Mouse (Mus musculus) adrenal gland, postnatal 0 days (tissue): ENCODE results near the gene Hinfp. TPM values are rescaled to one million over a fixed set of nuclear protein-coding genes. Genes with fewer than 3 reads are reported as not detected.

Source experiments
- microRNA-seq: library from miRNA; unstranded; fragments of <30 nt; microRNA quantifications from one replicate; pipeline ENCODE4, GENCODE M21; 2016; ENCODE audit warnings: borderline replicate concordance; ENCODE audit not compliant: insufficient number of aligned reads
- polyA plus RNA-seq: library from polyadenylated mRNA; unstranded; fragments of >200 nt; fragmentation: Nextera tagmentation; extraction: Ambion mirVana; gene quantifications from 2 replicates; pipeline ENCODE4 v1.2.1, GENCODE M21; 2015

Hinfp gene
- 9.4 and 11.5 TPM in 2 replicates for polyA plus RNA-seq

GRCm38 (mm10) chr9:44305466-44306079 lies at the start of gene Hinfp:
Gene Hinfp (minus strand): TSS chr9:44305671.

GRCm38 (mm10) chr9:44343781-44344421 lies 38.4 kb upstream of the Hinfp start, which contains the start of gene Hmbs:
Gene Hmbs (minus strand): TSS chr9:44344228.

GRCm38 (mm10) chr9:44334396-44335330 lies 29.2 kb upstream of the Hinfp start, which contains the start of gene H2afx:
Gene H2afx (plus strand): TSS chr9:44334694.

GRCm38 (mm10) chr9:44325768-44326370 lies 20.4 kb upstream of the Hinfp start, which contains the start of gene Dpagt1:
Gene Dpagt1 (plus strand): TSS chr9:44326019.

GRCm38 (mm10) chr9:44319887-44320798 lies 14.7 kb upstream of the Hinfp start, which contains the start of gene C2cd2l:
Gene C2cd2l (minus strand): TSS chr9:44320285.

GRCm38 (mm10) chr9:44288076-44288958 lies 17.2 kb downstream of the Hinfp start, which contains the start of gene Abcg4:
Gene Abcg4 (minus strand): TSS chr9:44288615.

GRCm38 (mm10) chr9:44268432-44268831 lies 37.0 kb downstream of the Hinfp start, which contains the start of gene Nlrx1:
Gene Nlrx1 (minus strand): TSS chr9:44268599.

GRCm38 (mm10) chr9:44251314-44251713 lies 54.2 kb downstream of the Hinfp start, which contains the start of gene Pdzd3:
Gene Pdzd3 (minus strand): TSS chr9:44251471.

Small RNA genes lying within 50 kb of the gene (microRNA-seq; reads per million reads assigned to microRNA genes)
- gene Gm44335 = not detected

Other genes starting within 250 kb of the Hinfp start
- 10.1 and 14.3 TPM in 2 replicates for gene Usp2, start 238.7 kb downstream of the Hinfp start, polyA plus RNA-seq
- gene Mfrp, start 203.9 kb downstream of the Hinfp start, polyA plus RNA-seq = 0.03 and 0.11 TPM in 2 replicates
- 12.8 and 16.9 TPM in 2 replicates for gene C1qtnf5, start 198.4 kb downstream of the Hinfp start, polyA plus RNA-seq
- 0.16 and 0.28 TPM in 2 replicates for gene Gm49380, start 192.2 kb downstream of the Hinfp start, polyA plus RNA-seq
- 22.4 and 35.7 TPM in 2 replicates for gene Rnf26, start 192.2 kb downstream of the Hinfp start, polyA plus RNA-seq
- gene Mcam, start 171.2 kb downstream of the Hinfp start, polyA plus RNA-seq = 27.4 and 36.3 TPM in 2 replicates
- gene Cbl, start 71.6 kb downstream of the Hinfp start, polyA plus RNA-seq = 5.7 and 7.4 TPM in 2 replicates
- 2.3 and 4.2 TPM in 2 replicates for gene Ccdc153, start 65.0 kb downstream of the Hinfp start, polyA plus RNA-seq
- 0.32 and 0.58 TPM in 2 replicates for gene Pdzd3, start 54.2 kb downstream of the Hinfp start, polyA plus RNA-seq
- 14.2 and 22.7 TPM in 2 replicates for gene Nlrx1, start 37.1 kb downstream of the Hinfp start, polyA plus RNA-seq
- gene Abcg4, start 17.1 kb downstream of the Hinfp start, polyA plus RNA-seq = 8.9 and 12.6 TPM in 2 replicates
- gene C2cd2l, start 14.6 kb upstream of the Hinfp start, polyA plus RNA-seq = 10.9 and 11.3 TPM in 2 replicates
- gene Dpagt1, start 20.3 kb upstream of the Hinfp start, polyA plus RNA-seq = 27.4 and 35.8 TPM in 2 replicates
- gene H2afx, start 29.0 kb upstream of the Hinfp start, polyA plus RNA-seq = 99.2 and 108 TPM in 2 replicates
- 110 and 170 TPM in 2 replicates for gene Hmbs, start 38.6 kb upstream of the Hinfp start, polyA plus RNA-seq
- gene Vps11, start 56.0 kb upstream of the Hinfp start, polyA plus RNA-seq = 27.1 and 43.2 TPM in 2 replicates
- gene Hyou1, start 73.8 kb upstream of the Hinfp start, polyA plus RNA-seq = 11.9 and 23.6 TPM in 2 replicates
- gene Slc37a4, start 91.2 kb upstream of the Hinfp start, polyA plus RNA-seq = 21.6 and 31.8 TPM in 2 replicates
- 2,801 and 4,350 TPM in 2 replicates for gene Rps25, start 101.5 kb upstream of the Hinfp start, polyA plus RNA-seq
- 160 and 163 TPM in 2 replicates for gene Trappc4, start 101.9 kb upstream of the Hinfp start, polyA plus RNA-seq
- gene Ccdc84, start 112.9 kb upstream of the Hinfp start, polyA plus RNA-seq = 17.8 and 22.2 TPM in 2 replicates
- not detected in 2 replicates for gene Foxr1, start 135.5 kb upstream of the Hinfp start, polyA plus RNA-seq
- gene Upk2, start 149.3 kb upstream of the Hinfp start, polyA plus RNA-seq = 0.11 TPM in 1 of 2 replicates, not detected in the other
- gene Bcl9l, start 177.2 kb upstream of the Hinfp start, polyA plus RNA-seq = 8.2 and 8.6 TPM in 2 replicates